Mouse (Mus musculus): ENCODE results near the gene Sympk.

DNA sequence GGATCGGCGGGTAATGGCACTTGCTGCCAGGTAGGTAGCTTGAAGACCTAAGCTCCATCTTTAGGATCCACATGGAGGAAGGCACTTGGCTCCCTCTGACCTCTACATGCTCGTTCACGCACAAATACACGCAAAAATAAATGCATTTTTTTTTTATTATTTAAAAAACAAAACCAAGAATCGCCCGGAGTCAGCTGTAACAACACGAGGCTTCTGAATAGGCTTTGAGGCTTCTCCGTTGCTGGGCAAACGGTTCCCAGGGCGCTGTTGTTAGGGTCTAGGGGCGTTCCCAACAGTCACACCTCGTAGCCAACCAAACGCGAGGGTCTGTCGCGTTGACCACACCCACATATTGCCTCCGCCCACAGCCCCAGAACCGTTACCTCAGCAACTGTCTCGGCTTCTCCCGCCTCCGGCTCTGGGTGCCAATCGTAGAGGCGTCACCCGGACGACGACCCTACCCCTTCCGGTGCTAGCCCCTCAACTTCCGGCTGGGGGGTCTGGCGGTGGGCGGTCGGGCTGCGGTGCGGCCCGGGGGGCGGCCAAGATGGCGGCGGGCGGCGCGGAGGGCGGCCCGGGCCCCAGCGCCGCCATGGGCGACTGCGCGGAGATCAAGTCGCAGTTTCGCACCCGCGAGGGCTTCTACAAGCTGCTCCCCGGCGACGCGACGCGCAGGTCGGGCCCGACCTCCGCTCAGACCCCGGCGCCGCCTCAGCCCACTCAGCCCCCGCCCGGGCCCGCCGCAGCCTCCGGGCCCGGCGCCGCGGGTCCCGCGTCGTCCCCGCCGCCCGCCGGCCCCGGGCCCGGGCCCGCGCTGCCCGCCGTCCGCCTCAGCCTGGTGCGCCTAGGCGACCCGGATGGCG, 51.8 kb downstream of the Sympk start, which contains the start of gene Dmwd:
- TF ChIP-seq CTCF (IDR thresholded peaks at IDR 0.05; ENCODE audit: borderline replicate concordance, extremely low read depth, insufficient read depth, insufficient read length), result no peak
- TF ChIP-seq POLR2A (IDR thresholded peaks at IDR 0.05; ENCODE audit: borderline replicate concordance, extremely low read depth, insufficient read depth, insufficient read length, poor library complexity, severe bottlenecking), result peak; percentile 92

All from brain, embryonic 14.5 days (tissue).